Mouse (Mus musculus) liver, adult 2 months (tissue): ENCODE results near the gene Cort.

Experiments used
- CTCF ChIP-seq: fragments of 200-500 bp; IDR thresholded peaks from 2 replicates; pipeline ENCODE4 v1.5.1; 2011; ENCODE audit warnings: low read depth, low read length, control low read depth
- POLR2A ChIP-seq: fragments of 200-500 bp; IDR thresholded peaks from 2 replicates; pipeline ENCODE4 v1.6.1; 2011; ENCODE audit warnings: low read length, control low read depth; ENCODE audit not compliant: insufficient read depth; ENCODE audit errors: extremely low read depth

- TF ChIP-seq CTCF (no peak), POLR2A (no peak)
Observed at GRCm38 (mm10) chr4:149154859-149155258, 28.3 kb upstream of the Cort start.
